Mouse (Mus musculus): ENCODE data around the gene Oas2.

DNA sequence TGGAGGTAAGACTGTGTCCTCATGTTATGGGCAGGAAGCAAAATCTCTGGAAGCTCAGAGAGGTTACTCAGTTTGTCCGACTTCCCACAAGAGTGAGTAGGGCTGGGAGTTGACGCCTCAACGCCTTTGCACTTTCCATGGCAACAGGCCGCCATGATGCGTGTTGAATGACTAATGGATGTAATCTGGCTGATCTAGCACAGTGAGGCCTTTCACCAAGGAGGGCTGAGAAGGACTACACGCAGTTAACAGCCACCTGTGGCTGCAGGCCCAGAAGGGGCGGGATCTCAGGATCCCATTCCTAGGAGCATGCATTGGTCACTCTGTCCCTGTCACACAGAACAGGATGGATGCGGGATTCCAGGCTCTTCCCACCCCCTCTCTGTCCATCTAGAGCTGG is 36.9 kb downstream of the Oas2 start:
- TF ChIP-seq CEBPB (IDR thresholded peaks at IDR 0.05; ENCODE audit: insufficient read depth, poor library complexity, severe bottlenecking), result no peak
- no peak for TF ChIP-seq USF1 (IDR thresholded peaks at IDR 0.05; ENCODE audit: low read depth)
- TF ChIP-seq POLR2AphosphoS2 (IDR thresholded peaks at IDR 0.05; ENCODE audit: insufficient read length, low read depth), result no peak
- TF ChIP-seq POLR2A (IDR thresholded peaks at IDR 0.05; ENCODE audit: insufficient read length, low read depth), result no peak
- TF ChIP-seq MAX (IDR thresholded peaks at IDR 0.05; ENCODE audit: low read depth), result no peak
- no peak for TF ChIP-seq MYOD1 (IDR thresholded peaks at IDR 0.05; ENCODE audit: control insufficient read depth in 1 of 3, insufficient read length in 2 of 3, low read depth in 2 of 3)
- no peak for TF ChIP-seq TCF3 (IDR thresholded peaks at IDR 0.05; ENCODE audit: insufficient read length, low read depth)
- no peak for TF ChIP-seq TCF12 (IDR thresholded peaks at IDR 0.05; ENCODE audit: insufficient read depth, poor library complexity, severe bottlenecking)
- TF ChIP-seq REST (IDR thresholded peaks at IDR 0.05; ENCODE audit: insufficient read depth, insufficient read length), result no peak
- TF ChIP-seq E2F4 (IDR thresholded peaks at IDR 0.05; ENCODE audit: insufficient read depth), result no peak
